Mouse (Mus musculus): ENCODE data around the gene Trappc11. TPM values are rescaled to one million over a fixed set of nuclear protein-coding genes. Genes with fewer than 3 reads are reported as not detected.
"Not testable (repeated sequence)": the region's sequence is repeated elsewhere in the genome, so short reads cannot be mapped to it uniquely, and the experiment has no call there.

Gene Trappc11
- polyA plus RNA-seq, 2 experiments = 10.4 to 13.1 TPM

GRCm38 (mm10) chr8:47480039-47480438 lies 53.2 kb downstream of the Trappc11 start:
- no peaks in the 10 kb centered on the region for H3K9me3 ChIP-seq (ENCODE audit: control insufficient read depth, low read length)
- H3K4me3 ChIP-seq (ENCODE audit: insufficient read depth in 1 of 2, low read depth in 2 of 2, low read length in 2 of 2) = no peak overlapping the region
- no peaks in the 10 kb centered on the region for H3K27me3 ChIP-seq (ENCODE audit: control insufficient read depth, insufficient read depth, low read length)
- DNase-seq (ENCODE audit: low read depth in 3 of 3, low spot score in 3 of 3) (no peak), ATAC-seq (ENCODE audit: insufficient read depth) (no peak)
- H3K4me1 ChIP-seq (replicated peaks; ENCODE audit: control insufficient read depth in 2 of 2, insufficient read depth in 2 of 2, low read length in 1 of 2) = no peaks in the 10 kb centered on the region
- no peak overlapping the region for H3K27ac ChIP-seq
- 80% methylated on average over 7 of the region's 7 CpGs for WGBS (ENCODE audit: insufficient replicate concordance)
- H3K9ac ChIP-seq (replicated peaks) = no peak overlapping the region
- H3K36me3 ChIP-seq (replicated peaks; ENCODE audit: control insufficient read depth, insufficient read depth, low read depth) = no peaks in the 10 kb centered on the region
- TF ChIP-seq CTCF (IDR thresholded peaks at IDR 0.05; ENCODE audit: low read depth) = no peak
- TF ChIP-seq EP300 (IDR thresholded peaks at IDR 0.05; ENCODE audit: low read depth) = no peak
- no peak overlapping the region for H3K4me2 ChIP-seq (ENCODE audit: low read depth)

- TF ChIP-seq CTCF (IDR thresholded peaks at IDR 0.05; ENCODE audit: low read depth) = no peak
- no peak for TF ChIP-seq EP300 (IDR thresholded peaks at IDR 0.05; ENCODE audit: low read depth)
- ATAC-seq (ENCODE audit: insufficient read depth) = no peak
- WGBS (ENCODE audit: insufficient replicate concordance) = 52% methylated on average over 10 of the region's 10 CpGs
Measured at GRCm38 (mm10) chr8:47461650-47462049, 71.6 kb downstream of the Trappc11 start.

GRCm38 (mm10) chr8:47459216-47459749 lies 74.0 kb downstream of the Trappc11 start:
- H3K9me3 ChIP-seq (ENCODE audit: control insufficient read depth, low read length) = peaks cover 2% of the 10 kb centered on the region; the same call in 1 of the 2 replicates
- no peaks in the 10 kb centered on the region for H3K27me3 ChIP-seq (ENCODE audit: control insufficient read depth, insufficient read depth, low read length)
- H3K4me1 ChIP-seq (replicated peaks; ENCODE audit: control insufficient read depth in 2 of 2, insufficient read depth in 2 of 2, low read length in 1 of 2) = no peaks in the 10 kb centered on the region
- no peak for TF ChIP-seq EP300 (IDR thresholded peaks at IDR 0.05; ENCODE audit: low read depth)
- TF ChIP-seq CTCF (IDR thresholded peaks at IDR 0.05; ENCODE audit: low read depth) = no peak
- WGBS (ENCODE audit: insufficient replicate concordance) = 67% methylated on average over 6 of the region's 6 CpGs
- no peak overlapping the region for H3K27ac ChIP-seq
- no peaks in the 10 kb centered on the region for H3K36me3 ChIP-seq (replicated peaks; ENCODE audit: control insufficient read depth, insufficient read depth, low read depth)
- no peak overlapping the region for H3K9ac ChIP-seq (replicated peaks)
- ATAC-seq (ENCODE audit: insufficient read depth) (no peak), DNase-seq (ENCODE audit: low read depth in 3 of 3, low spot score in 3 of 3) (no peak)
- H3K4me2 ChIP-seq (ENCODE audit: low read depth) = no peak overlapping the region
- H3K4me3 ChIP-seq (ENCODE audit: insufficient read depth in 1 of 2, low read depth in 2 of 2, low read length in 2 of 2) = no peak overlapping the region

More at GRCm38 (mm10) chr8:47461650-47462049, 71.6 kb downstream of the Trappc11 start:
- H3K27ac ChIP-seq = no peak overlapping the region
- H3K4me1 ChIP-seq (replicated peaks; ENCODE audit: control insufficient read depth in 2 of 2, insufficient read depth in 2 of 2, low read length in 1 of 2) = no peaks in the 10 kb centered on the region
- H3K36me3 ChIP-seq (replicated peaks; ENCODE audit: control insufficient read depth, insufficient read depth, low read depth) = no peaks in the 10 kb centered on the region
- no peak overlapping the region for H3K4me2 ChIP-seq (ENCODE audit: low read depth)
- DNase-seq (ENCODE audit: low read depth in 3 of 3, low spot score in 3 of 3) = no peak
- no peak overlapping the region for H3K9ac ChIP-seq (replicated peaks)
- no peak overlapping the region for H3K4me3 ChIP-seq (ENCODE audit: insufficient read depth in 1 of 2, low read depth in 2 of 2, low read length in 2 of 2)
- H3K9me3 ChIP-seq (ENCODE audit: control insufficient read depth, low read length) = peaks cover 2% of the 10 kb centered on the region; the same call in 1 of the 2 replicates
- no peaks in the 10 kb centered on the region for H3K27me3 ChIP-seq (ENCODE audit: control insufficient read depth, insufficient read depth, low read length)

GRCm38 (mm10) chr8:47458591-47458990 lies 74.7 kb downstream of the Trappc11 start:
- no peak for ATAC-seq (ENCODE audit: insufficient read depth)
- TF ChIP-seq CTCF (IDR thresholded peaks at IDR 0.05; ENCODE audit: low read depth) (no peak), EP300 (IDR thresholded peaks at IDR 0.05; ENCODE audit: low read depth) (no peak)
- H3K4me3 ChIP-seq (ENCODE audit: insufficient read depth in 1 of 2, low read depth in 2 of 2, low read length in 2 of 2) = no peak overlapping the region
- H3K9me3 ChIP-seq (ENCODE audit: control insufficient read depth, low read length) = peaks cover 2% of the 10 kb centered on the region; the same call in 1 of the 2 replicates
- no peaks in the 10 kb centered on the region for H3K4me1 ChIP-seq (replicated peaks; ENCODE audit: control insufficient read depth in 2 of 2, insufficient read depth in 2 of 2, low read length in 1 of 2)
- no peaks in the 10 kb centered on the region for H3K36me3 ChIP-seq (replicated peaks; ENCODE audit: control insufficient read depth, insufficient read depth, low read depth)
- no peak for DNase-seq (ENCODE audit: low read depth in 3 of 3, low spot score in 3 of 3)
- H3K27ac ChIP-seq = no peak overlapping the region
- H3K9ac ChIP-seq (replicated peaks) = no peak overlapping the region
- no peak overlapping the region for H3K4me2 ChIP-seq (ENCODE audit: low read depth)
- WGBS (ENCODE audit: insufficient replicate concordance) = 66% methylated on average over 10 of the region's 10 CpGs
- H3K27me3 ChIP-seq (ENCODE audit: control insufficient read depth, insufficient read depth, low read length) = no peaks in the 10 kb centered on the region

GRCm38 (mm10) chr8:47449211-47449610 lies 84.1 kb downstream of the Trappc11 start:
- not testable (repeated sequence) for H3K4me2 ChIP-seq (ENCODE audit: low read depth); H3K4me3 ChIP-seq (ENCODE audit: insufficient read depth in 1 of 2, low read depth in 2 of 2, low read length in 2 of 2); H3K27ac ChIP-seq; H3K4me1 ChIP-seq (replicated peaks; ENCODE audit: control insufficient read depth in 2 of 2, insufficient read depth in 2 of 2, low read length in 1 of 2); H3K9me3 ChIP-seq (ENCODE audit: control insufficient read depth, low read length); H3K27me3 ChIP-seq (ENCODE audit: control insufficient read depth, insufficient read depth, low read length); ATAC-seq (ENCODE audit: insufficient read depth); H3K36me3 ChIP-seq (replicated peaks; ENCODE audit: control insufficient read depth, insufficient read depth, low read depth); H3K9ac ChIP-seq (replicated peaks); DNase-seq (ENCODE audit: low read depth in 3 of 3, low spot score in 3 of 3)
- 74% methylated on average over 2 of the region's 2 CpGs for WGBS (ENCODE audit: insufficient replicate concordance)
